Mouse (Mus musculus) intestine, embryonic 16.5 days (tissue): Measurements from ENCODE around the gene Agap3. TPM values are rescaled to one million over a fixed set of nuclear protein-coding genes. Genes with fewer than 3 reads are reported as not detected.
A peak's percentile ranks its signal among the peaks of the same experiment; 100 is the strongest.

Source experiments
- ATAC-seq: fragments of 200-750 bp; cut with Nextera tagmentation; 2 replicates; pipeline ENCODE4 v1.8.0; 2017; ENCODE audit warnings: moderate TSS enrichment, moderate library complexity
- H3K27ac ChIP-seq: fragments of 300-500 bp; sonication (generic); 2 replicates; pipeline ENCODE4 v1.5.1; 2014; ENCODE audit warnings: mild to moderate bottlenecking, low read length
- H3K27me3 ChIP-seq: fragments of 300-500 bp; sonication (generic); replicated peaks from 2 replicates; pipeline ENCODE4 v1.6.1; 2014; ENCODE audit warnings: low read length, control low read depth, mixed read lengths; ENCODE audit not compliant: control insufficient read depth, insufficient read depth
- H3K36me3 ChIP-seq: fragments of 300-500 bp; sonication (generic); 2 replicates; pipeline ENCODE4 v1.6.1; 2014; ENCODE audit warnings: low read length, control low read depth; ENCODE audit not compliant: control insufficient read depth, insufficient read depth
- H3K4me1 ChIP-seq: fragments of 300-500 bp; sonication (generic); 2 replicates; pipeline ENCODE4 v1.6.1; 2014; ENCODE audit warnings: low read length, control low read depth, mixed read lengths; ENCODE audit not compliant: control insufficient read depth, insufficient read depth
- H3K4me2 ChIP-seq: fragments of 300-500 bp; sonication (generic); 2 replicates; pipeline ENCODE4 v1.6.1; 2014; ENCODE audit warnings: low read depth, low read length, control low read depth
- H3K4me3 ChIP-seq: fragments of 300-500 bp; sonication (generic); 2 replicates; pipeline ENCODE4 v1.5.1; 2014; ENCODE audit warnings: mild to moderate bottlenecking, low read length
- H3K9ac ChIP-seq: fragments of 300-500 bp; sonication (generic); 2 replicates; pipeline ENCODE4 v1.6.1; 2014; ENCODE audit warnings: low read depth, low read length
- H3K9me3 ChIP-seq: fragments of 300-500 bp; sonication (generic); 2 replicates; pipeline ENCODE4 v1.6.1; 2016; ENCODE audit warnings: low read length, control low read depth; ENCODE audit not compliant: control insufficient read depth
- WGBS: fragments of 180-500 bp; shearing (Covaris S2); extraction: QIAGEN DNeasy Blood & Tissue Kit; methylation state at CpG from one replicate; pipeline ENCODE4 v1.1.7; 2014; 5-methylcytosine and 5-hydroxymethylcytosine counted together
- polyA plus RNA-seq: library from polyadenylated mRNA; unstranded; fragments of >200 nt; fragmentation: Nextera tagmentation; extraction: Ambion mirVana; gene quantifications from 2 replicates; pipeline ENCODE4 v1.2.1, GENCODE M21; 2015

Gene Agap3
- polyA plus RNA-seq, 1 experiment from 2014 or later, result 10.2 TPM

- peaks cover 16% of the 10 kb centered on the region for H3K36me3 ChIP-seq
These were observed 29.7 kb downstream of the Agap3 start for GRCm38 (mm10) chr5:24481647-24482046.

DNA sequence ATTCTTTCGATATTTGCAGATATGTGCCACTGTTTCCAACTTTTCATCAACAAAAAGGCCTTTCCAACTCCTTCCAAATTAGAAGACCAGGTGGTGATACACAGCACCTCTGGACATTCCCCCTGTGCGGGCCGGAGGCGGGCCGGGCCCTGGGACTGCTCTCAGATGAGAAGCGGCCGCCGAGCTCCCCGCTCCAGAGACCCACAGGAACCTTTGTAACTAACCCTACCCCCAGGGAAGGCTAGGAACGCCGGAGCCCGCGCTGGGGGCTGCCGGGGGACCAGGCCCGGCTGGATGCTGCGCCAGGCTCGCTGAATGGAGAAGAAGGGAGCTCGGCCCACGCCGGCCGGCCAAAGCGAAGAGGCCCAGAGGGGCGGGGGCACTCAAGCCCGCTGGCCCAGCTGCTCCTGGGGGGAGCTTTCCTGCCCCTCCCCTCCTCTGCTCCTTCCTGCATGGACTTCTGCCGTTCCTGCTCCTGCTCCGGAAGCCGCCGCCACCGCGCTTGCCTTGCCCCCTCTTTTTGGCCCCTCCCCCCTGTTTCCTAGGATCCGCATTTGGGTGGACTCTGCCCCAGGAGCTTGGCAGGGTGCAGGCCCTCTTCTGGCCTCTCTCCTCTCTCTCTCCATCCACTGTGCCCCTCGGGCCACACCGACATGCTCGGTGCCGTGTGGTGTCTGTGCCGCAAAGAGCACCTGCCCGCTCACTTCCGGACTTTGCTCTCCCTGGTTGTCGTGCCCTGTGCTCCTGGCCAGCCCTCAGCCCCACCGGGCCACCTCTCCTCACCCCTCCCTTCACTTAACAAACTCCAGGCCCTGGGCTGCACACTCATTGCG, 30.5 kb downstream of the Agap3 start:
- no peaks in the 10 kb centered on the region for H3K27me3 ChIP-seq
- no peaks in the 10 kb centered on the region for H3K9me3 ChIP-seq
- H3K4me3 ChIP-seq, result peak overlapping the region; percentile 8; the same call in 1 of the 2 replicates
- 44% methylated on average over 41 of the region's 41 CpGs for WGBS
- peak overlapping the region; percentile 52 for H3K9ac ChIP-seq
- H3K27ac ChIP-seq, result peak overlapping the region; percentile 74
- H3K4me2 ChIP-seq, result peak overlapping the region; percentile 23
- peaks cover 16% of the 10 kb centered on the region for H3K36me3 ChIP-seq
- H3K4me1 ChIP-seq, result peaks cover 14% of the 10 kb centered on the region
- peak; percentile 81 for ATAC-seq

More at GRCm38 (mm10) chr5:24481647-24482046, 29.7 kb downstream of the Agap3 start:
- Histone ChIP-seq H3K4me1 (peaks cover 14% of the 10 kb centered on the region), H3K27ac (no peak overlapping the region), H3K4me2 (no peak overlapping the region), H3K4me3 (no peak overlapping the region), H3K9me3 (no peaks in the 10 kb centered on the region), H3K27me3 (no peaks in the 10 kb centered on the region), H3K9ac (no peak overlapping the region)
- 12% methylated on average over 4 of the region's 4 CpGs for WGBS
- peak; percentile 40 for ATAC-seq

GRCm38 (mm10) chr5:24483326-24483725, 31.3 kb downstream of the Agap3 start:
- Histone ChIP-seq H3K9ac (peak overlapping the region; percentile 52), H3K4me3 (no peak overlapping the region), H3K27ac (peak overlapping the region; percentile 74), H3K27me3 (no peaks in the 10 kb centered on the region), H3K4me2 (peak overlapping the region; percentile 23), H3K36me3 (peaks cover 13% of the 10 kb centered on the region), H3K4me1 (peaks cover 14% of the 10 kb centered on the region), H3K9me3 (no peaks in the 10 kb centered on the region)
- WGBS, result 23% methylated on average over 11 of the region's 11 CpGs
- ATAC-seq, result peak; percentile 62

GRCm38 (mm10) chr5:24484963-24485362, 33.0 kb downstream of the Agap3 start:
- Histone ChIP-seq H3K9me3 (no peaks in the 10 kb centered on the region), H3K4me3 (no peak overlapping the region), H3K9ac (no peak overlapping the region), H3K27me3 (no peaks in the 10 kb centered on the region), H3K27ac (no peak overlapping the region), H3K36me3 (peaks cover 7% of the 10 kb centered on the region), H3K4me2 (no peak overlapping the region), H3K4me1 (peaks cover 14% of the 10 kb centered on the region)
- ATAC-seq, result no peak
- 48% methylated on average over 22 of the region's 22 CpGs for WGBS

GRCm38 (mm10) chr5:24486097-24486496, 34.1 kb downstream of the Agap3 start:
- Histone ChIP-seq H3K9ac (no peak overlapping the region), H3K4me1 (peaks cover 14% of the 10 kb centered on the region), H3K4me3 (no peak overlapping the region), H3K9me3 (no peaks in the 10 kb centered on the region), H3K27me3 (no peaks in the 10 kb centered on the region), H3K4me2 (no peak overlapping the region), H3K27ac (no peak overlapping the region), H3K36me3 (peaks cover 6% of the 10 kb centered on the region)
- no peak for ATAC-seq
- 2% methylated on average over 8 of the region's 8 CpGs for WGBS

DNA sequence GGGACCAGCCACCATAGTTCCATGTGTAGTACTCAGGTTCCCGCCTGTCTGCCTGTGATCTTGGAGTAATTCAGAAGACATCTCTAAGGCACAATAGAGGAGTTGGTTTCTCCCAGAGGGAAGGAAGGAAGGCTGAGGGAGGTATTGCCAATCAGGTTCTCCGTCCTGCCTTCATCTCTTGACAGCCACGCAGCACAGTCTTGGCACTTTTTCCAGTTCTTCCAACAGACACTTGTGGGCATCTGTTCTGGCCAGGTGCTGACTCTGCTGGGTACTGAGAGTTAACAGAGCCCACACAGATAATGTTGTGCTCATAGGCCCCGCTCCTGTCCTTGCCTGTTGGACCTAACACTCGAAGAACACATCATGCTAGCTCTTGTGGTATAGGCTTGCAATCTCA, 34.8 kb downstream of the Agap3 start:
- no peak overlapping the region for H3K9ac ChIP-seq
- H3K4me2 ChIP-seq, result no peak overlapping the region
- H3K27ac ChIP-seq, result no peak overlapping the region
- no peaks in the 10 kb centered on the region for H3K27me3 ChIP-seq
- no peak overlapping the region for H3K4me3 ChIP-seq
- no peak for ATAC-seq
- no peaks in the 10 kb centered on the region for H3K9me3 ChIP-seq
- peaks cover 6% of the 10 kb centered on the region for H3K36me3 ChIP-seq
- H3K4me1 ChIP-seq, result peaks cover 14% of the 10 kb centered on the region
- WGBS, result 90% methylated on average over 5 of the region's 5 CpGs

DNA sequence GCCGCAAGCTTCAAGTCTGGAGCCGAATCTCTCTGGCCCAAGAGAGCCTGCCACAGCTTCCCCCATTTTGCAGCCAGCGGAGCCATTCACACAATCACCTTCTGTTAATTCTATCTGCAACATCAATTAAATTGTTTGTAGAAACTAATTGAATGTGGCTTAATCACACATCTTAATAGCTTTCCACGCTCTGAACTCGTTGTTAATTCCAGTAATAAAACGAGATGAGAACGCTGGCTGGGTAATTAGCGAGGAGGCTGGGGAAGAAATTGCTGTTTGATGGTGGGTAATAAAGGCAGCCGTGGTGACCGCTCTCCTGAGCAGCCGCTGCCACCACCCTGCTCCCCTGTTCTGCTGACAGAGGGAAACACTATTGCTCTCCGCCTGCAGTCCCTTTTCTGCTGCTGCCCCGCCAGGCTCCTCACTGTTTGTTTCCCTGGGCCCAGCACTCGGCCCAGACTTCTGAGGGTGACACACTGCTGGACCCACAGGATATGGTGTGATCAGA, 38.5 kb downstream of the Agap3 start:
- H3K27ac ChIP-seq, result no peak overlapping the region
- 45% methylated on average over 14 of the region's 14 CpGs for WGBS
- H3K36me3 ChIP-seq, result peaks cover 18% of the 10 kb centered on the region
- no peak overlapping the region for H3K9ac ChIP-seq
- no peak overlapping the region for H3K4me3 ChIP-seq
- H3K4me2 ChIP-seq, result no peak overlapping the region
- H3K27me3 ChIP-seq, result no peaks in the 10 kb centered on the region
- no peaks in the 10 kb centered on the region for H3K9me3 ChIP-seq
- H3K4me1 ChIP-seq, result no peaks in the 10 kb centered on the region
- 0 out of 2 replicates have a peak, but pooled peaks have one; percentile 16 for ATAC-seq

- Histone ChIP-seq H3K9me3 (no peaks in the 10 kb centered on the region), H3K9ac (no peak overlapping the region), H3K4me1 (no peaks in the 10 kb centered on the region), H3K4me3 (no peak overlapping the region), H3K27ac (no peak overlapping the region), H3K27me3 (no peaks in the 10 kb centered on the region), H3K4me2 (no peak overlapping the region), H3K36me3 (peaks cover 18% of the 10 kb centered on the region)
- WGBS, result 80% methylated on average over 16 of the region's 16 CpGs
- no peak for ATAC-seq
These were observed 40.7 kb downstream of the Agap3 start for GRCm38 (mm10) chr5:24492546-24493285.

DNA sequence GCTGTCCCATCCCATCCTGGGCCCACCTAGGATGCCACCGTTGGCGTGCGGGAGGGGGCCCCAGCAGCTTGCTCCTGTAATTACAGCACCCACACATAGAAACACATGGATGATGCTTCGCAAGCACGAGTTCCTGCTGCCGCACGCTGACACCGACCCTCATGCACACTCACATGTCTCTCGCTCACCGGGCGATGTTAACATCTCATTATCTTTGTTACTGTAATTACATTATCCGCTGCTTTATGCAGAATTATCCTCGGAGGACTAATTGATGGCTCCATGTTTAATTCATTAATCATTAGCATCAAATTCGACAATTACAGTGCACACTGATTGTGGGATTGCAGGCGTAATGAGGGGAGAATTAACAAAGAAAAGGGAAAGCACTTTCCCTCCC, 43.0 kb downstream of the Agap3 start:
- 83% methylated on average over 15 of the region's 15 CpGs for WGBS
- no peaks in the 10 kb centered on the region for H3K27me3 ChIP-seq
- H3K36me3 ChIP-seq, result peaks cover 23% of the 10 kb centered on the region
- ATAC-seq, result no peak
- H3K4me3 ChIP-seq, result no peak overlapping the region
- H3K27ac ChIP-seq, result no peak overlapping the region
- no peak overlapping the region for H3K9ac ChIP-seq
- no peaks in the 10 kb centered on the region for H3K9me3 ChIP-seq
- no peak overlapping the region for H3K4me2 ChIP-seq
- no peaks in the 10 kb centered on the region for H3K4me1 ChIP-seq
